Mouse (Mus musculus): ENCODE results near the gene Arg2.

The Arg2 gene

GRCm38 (mm10) chr12:79130299-79131177, at the start of gene Arg2:
Arg2 (plus strand) TSS chr12:79130777.
- peak; percentile 84 to 92 for DNase-seq

- peak; percentile 89 to 94 for DNase-seq
Observed at GRCm38 (mm10) chr12:79089182-79089812, 41.3 kb upstream of the Arg2 start, which contains the start of gene Pigh. Pigh (minus strand) TSS chr12:79089651.

GRCm38 (mm10) chr12:79092569-79092968, 38.0 kb upstream of the Arg2 start:
- DNase-seq: peak; percentile 80

GRCm38 (mm10) chr12:79097106-79097752, 33.3 kb upstream of the Arg2 start:
- peak in 1 of 2 experiments; percentile 49 for DNase-seq

- DNase-seq: peak; percentile 55 to 84
Observed at GRCm38 (mm10) chr12:79103773-79104172, 26.8 kb upstream of the Arg2 start.

GRCm38 (mm10) chr12:79104544-79104943, 26.0 kb upstream of the Arg2 start:
- peak in 1 of 2 experiments; percentile 33 for DNase-seq

- DNase-seq: peak; percentile 42 to 74
Observed at GRCm38 (mm10) chr12:79105312-79105711, 25.3 kb upstream of the Arg2 start.

- DNase-seq: peak; percentile 20 to 42
Observed at GRCm38 (mm10) chr12:79118991-79119390, 11.6 kb upstream of the Arg2 start.

- no peak for DNase-seq
Observed at GRCm38 (mm10) chr12:79122820-79123219, 7.8 kb upstream of the Arg2 start.

- DNase-seq: no peak
Observed at GRCm38 (mm10) chr12:79131178-79131675, 650 bp downstream of the Arg2 start.

- no peak for DNase-seq
Observed at GRCm38 (mm10) chr12:79131706-79132460, 1.3 kb downstream of the Arg2 start.

- DNase-seq: no peak
Observed at GRCm38 (mm10) chr12:79134676-79135075, 4.1 kb downstream of the Arg2 start.

GRCm38 (mm10) chr12:79135105-79135504, 4.5 kb downstream of the Arg2 start:
- peak in 1 of 2 experiments; percentile 2 for DNase-seq

GRCm38 (mm10) chr12:79136949-79137348, 6.4 kb downstream of the Arg2 start:
- DNase-seq: no peak

GRCm38 (mm10) chr12:79138999-79139398, 8.4 kb downstream of the Arg2 start:
- no peak for DNase-seq

GRCm38 (mm10) chr12:79139417-79139816, 8.8 kb downstream of the Arg2 start:
- no peak for DNase-seq

GRCm38 (mm10) chr12:79140811-79141210, 10.2 kb downstream of the Arg2 start:
- no peak for DNase-seq

GRCm38 (mm10) chr12:79141384-79141783, 10.8 kb downstream of the Arg2 start:
- DNase-seq: no peak

- DNase-seq: no peak
Observed at GRCm38 (mm10) chr12:79149653-79150052, 19.1 kb downstream of the Arg2 start.

GRCm38 (mm10) chr12:79162876-79163275, 32.3 kb downstream of the Arg2 start:
- no peak for DNase-seq

- DNase-seq: no peak
Observed at GRCm38 (mm10) chr12:79169173-79169572, 38.6 kb downstream of the Arg2 start.

- no peak for DNase-seq
Observed at GRCm38 (mm10) chr12:79170421-79170820, 39.8 kb downstream of the Arg2 start.

All from kidney, postnatal 25 days (tissue).